Mouse (Mus musculus) forelimb bud, embryonic 11.5 days (tissue): ENCODE data around the gene Cep78.

Experiments
- DNase-seq: peaks from one replicate; pipeline ENCODE4 v3.0.0-alpha.2; 2012; ENCODE audit warnings: low read depth, low spot score

Cep78 gene

DNA sequence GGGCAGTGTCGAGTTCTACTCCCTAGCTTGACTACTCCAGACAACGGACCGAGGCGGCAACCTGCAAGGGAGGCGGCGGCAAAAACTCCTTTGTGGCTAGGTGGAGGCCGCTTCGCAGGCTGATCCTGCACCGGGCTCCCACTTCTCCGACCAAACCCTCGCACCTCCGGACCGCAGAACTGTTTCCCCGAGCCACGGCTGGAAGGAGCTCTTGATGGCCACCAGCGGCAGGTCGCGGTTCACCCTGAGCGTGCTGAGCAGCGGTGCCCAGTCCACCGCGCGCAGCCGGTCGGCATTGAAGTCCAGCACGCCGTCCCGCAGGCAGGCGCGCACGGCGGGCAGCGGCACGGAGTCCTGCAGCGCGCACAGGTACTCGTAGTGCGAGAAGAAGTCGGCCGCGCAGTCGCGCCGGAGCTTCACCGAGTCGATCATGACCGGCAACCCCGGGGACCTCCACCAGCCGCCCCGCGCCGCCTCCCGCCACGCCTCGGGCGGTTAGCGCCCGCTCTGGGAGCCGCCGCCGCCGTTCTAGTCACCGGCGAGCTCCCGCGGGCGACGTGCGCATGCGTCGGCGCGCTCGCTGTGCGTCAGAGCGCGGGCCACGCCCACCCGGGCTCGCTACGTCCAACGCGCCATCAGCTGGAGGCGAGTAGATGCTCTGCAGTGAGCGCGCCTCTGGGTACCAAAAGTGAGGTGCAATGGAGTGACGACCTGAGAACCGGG is at the start of gene Cep78:
Cep78 (minus strand) TSS at position 541 of the 723 bp plus-strand sequence.
- peak; percentile 93 for DNase-seq

DNA sequence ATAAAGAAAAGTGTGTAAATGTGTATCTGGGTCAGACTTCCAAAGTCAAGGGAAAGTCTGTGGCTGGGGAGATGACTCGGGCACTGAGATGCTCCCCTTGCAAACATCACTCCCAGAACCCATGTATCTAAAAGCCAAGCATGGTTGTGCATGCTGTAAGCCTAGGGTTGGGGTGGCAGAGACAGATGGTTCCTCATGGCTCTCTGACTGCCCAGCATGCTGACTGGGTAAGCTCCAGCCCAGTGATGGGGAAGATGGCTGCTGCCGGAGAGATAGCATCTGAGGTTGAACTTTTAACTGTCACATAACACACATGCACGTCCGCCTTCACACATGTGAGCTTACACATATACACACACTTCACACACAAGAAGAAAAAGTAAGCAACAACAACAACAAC is 46.5 kb upstream of the Cep78 start:
- no peak for DNase-seq

- DNase-seq, result peak; percentile 35
Measured at GRCm38 (mm10) chr19:16029253-16029771, 44.5 kb upstream of the Cep78 start.

DNA sequence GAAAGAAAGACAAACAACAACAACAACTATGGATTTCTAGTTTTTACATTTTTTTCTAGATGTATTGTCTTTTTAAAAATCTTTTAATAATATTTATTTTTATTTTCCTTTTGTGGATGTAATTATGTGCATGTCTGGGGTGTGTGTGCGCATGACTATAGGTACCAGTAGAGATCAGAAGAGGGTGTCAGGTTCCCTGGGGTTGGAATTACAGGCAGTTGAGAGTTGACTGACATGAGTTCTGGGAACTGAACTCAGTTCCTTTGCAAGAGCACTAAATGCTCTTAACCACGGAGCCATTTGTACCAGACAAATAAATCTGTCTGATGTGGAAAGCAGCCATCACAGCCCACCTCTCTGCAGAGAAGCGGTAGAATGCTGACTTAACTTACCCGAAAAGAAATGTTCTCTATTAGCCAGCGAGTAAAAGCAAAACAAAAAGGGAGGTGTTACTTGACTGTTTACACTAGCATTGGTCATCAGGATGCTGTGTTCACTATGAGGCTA is 44.0 kb upstream of the Cep78 start:
- no peak for DNase-seq

GRCm38 (mm10) chr19:16027876-16028670 is 43.3 kb upstream of the Cep78 start:
- no peak for DNase-seq

DNA sequence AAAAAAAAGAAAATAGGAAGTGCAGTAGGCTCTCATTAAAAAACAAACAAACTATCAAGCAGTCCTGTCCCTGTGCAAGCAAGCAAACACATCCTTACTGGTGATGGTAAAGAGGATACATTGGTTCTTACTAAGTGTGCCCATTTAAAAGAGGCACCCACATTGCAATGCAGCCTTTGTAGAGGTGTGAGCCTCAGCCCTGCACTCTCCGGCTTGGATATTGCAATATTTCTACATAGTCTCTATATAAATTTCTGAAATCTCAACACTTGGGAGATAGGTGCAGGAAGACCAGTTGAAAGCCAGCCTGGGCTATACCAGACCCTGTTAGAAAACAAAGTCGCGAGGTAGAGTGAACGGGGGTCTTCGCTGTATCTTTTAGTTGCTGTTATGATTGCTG is 41.5 kb upstream of the Cep78 start:
- no peak for DNase-seq

DNA sequence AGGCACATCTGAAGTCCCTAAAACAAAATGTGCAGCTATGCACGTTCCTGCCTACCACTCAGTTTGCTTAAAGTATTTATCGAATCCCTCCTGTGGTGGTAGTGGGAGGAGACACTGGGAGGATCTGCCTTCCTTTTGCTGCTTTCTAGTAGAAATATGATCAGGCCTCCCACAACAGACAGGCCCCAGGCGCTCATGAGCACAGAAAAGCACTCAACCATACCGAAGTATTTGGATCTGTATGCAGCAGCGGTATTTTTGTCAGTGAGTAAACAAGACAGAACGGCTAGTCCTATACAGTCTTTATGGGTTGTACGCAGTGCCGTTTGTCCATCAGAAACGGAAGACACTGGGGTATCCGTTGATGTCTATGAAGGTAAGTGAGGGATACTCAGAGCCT is 37.4 kb upstream of the Cep78 start:
- no peak for DNase-seq

- DNase-seq, result no peak
Measured at GRCm38 (mm10) chr19:16016171-16016570, 31.4 kb upstream of the Cep78 start.

- no peak for DNase-seq
Measured at GRCm38 (mm10) chr19:16015191-16015968, 30.6 kb upstream of the Cep78 start.

- no peak for DNase-seq
Measured at GRCm38 (mm10) chr19:16009746-16010337, 25.1 kb upstream of the Cep78 start.

DNA sequence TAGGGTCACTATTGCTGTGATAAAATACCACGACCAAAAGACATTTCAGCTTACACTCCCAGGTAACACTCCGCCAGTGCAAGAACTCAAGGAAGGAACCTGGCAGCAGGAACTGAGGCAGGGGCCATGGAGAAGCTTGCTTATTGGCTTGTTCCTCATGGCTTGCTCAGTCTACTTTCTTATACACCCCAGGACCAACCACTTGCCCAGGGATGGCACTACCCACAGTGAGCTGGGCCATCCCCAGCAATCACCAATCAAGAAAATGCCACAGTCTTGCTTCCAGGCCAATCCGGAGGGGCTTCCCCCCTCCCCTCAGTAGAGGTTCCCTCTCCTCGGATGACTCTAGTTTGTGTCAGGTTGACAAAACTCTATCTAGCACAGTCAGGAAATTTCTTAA is 24.3 kb upstream of the Cep78 start:
- no peak for DNase-seq

DNA sequence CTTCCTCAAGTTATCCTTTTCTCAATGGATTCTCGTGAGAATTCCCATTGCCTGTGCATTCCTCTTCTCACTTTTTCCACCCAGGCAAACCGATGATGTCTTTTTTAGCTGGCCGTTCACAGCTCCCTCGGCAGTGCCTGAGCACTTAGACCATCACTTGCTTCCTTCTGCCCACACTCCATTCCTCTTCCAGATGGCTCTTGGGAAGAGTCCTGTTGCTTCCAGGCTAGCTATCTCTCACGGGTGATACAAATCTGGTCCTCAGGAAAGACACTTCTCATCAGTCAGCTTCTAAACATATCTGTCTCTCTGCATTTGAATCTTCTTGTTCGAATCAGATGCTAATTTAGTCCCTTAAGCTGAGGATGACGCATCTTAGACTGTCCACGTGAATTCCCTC is 22.3 kb upstream of the Cep78 start:
- no peak for DNase-seq

- DNase-seq, result peak; percentile 77
Measured at GRCm38 (mm10) chr19:15998157-15998556, 13.4 kb upstream of the Cep78 start.

DNA sequence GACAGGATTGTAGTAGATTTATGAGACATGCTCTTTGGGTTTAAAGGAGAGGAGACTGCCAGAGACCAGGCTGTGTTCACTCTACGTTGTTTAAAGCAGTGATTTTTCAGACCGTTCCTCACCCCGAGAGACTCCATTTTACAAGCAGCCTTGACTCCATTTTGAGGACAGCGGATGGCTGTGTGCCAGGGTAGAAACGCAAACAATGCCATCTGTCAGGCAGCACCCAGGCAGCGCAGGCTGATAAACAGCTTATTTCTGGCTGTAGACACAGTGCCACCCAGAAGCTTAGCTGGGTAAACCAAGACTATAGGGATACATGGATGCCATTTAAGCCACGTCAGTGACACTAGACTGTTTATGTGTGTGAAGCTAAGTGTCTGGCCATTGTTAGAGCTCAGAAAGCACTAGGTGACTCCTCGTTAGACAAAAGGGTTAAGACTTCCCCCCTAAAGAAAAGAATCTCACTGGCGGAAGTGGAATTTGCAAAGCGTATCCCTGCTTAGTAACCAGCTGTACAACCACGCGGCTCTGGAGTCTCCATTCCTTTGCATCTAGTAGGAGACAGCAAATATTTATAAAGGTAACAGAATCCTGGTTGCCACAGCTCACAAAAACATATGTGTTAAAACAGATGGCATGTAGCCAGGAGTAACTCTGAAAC is 12.2 kb upstream of the Cep78 start:
- no peak for DNase-seq

DNA sequence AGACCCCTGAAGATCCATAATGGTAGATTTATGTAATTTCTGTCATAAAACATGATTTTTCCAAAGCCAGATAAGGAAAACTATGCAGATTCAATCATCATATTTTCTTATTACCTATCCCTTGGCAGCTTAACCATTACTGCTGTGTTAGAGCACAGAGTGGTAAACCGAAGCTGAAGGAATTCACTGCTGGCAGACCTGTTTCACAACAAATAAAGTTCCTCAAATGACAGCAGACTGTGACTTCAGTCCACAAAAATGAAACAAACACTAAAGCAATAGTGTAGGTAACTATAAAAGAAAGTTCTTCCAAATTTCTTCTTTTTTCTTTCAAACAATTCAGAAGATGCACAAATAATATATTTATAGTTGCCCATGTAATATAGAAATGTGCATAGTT is 5.3 kb upstream of the Cep78 start:
- no peak for DNase-seq

GRCm38 (mm10) chr19:15985172-15985713 is 454 bp upstream of the Cep78 start:
- DNase-seq, result no peak

GRCm38 (mm10) chr19:15983739-15984344 is 947 bp downstream of the Cep78 start:
- no peak for DNase-seq

GRCm38 (mm10) chr19:15982926-15983738 is 1.7 kb downstream of the Cep78 start:
- peak; percentile 27 for DNase-seq

DNA sequence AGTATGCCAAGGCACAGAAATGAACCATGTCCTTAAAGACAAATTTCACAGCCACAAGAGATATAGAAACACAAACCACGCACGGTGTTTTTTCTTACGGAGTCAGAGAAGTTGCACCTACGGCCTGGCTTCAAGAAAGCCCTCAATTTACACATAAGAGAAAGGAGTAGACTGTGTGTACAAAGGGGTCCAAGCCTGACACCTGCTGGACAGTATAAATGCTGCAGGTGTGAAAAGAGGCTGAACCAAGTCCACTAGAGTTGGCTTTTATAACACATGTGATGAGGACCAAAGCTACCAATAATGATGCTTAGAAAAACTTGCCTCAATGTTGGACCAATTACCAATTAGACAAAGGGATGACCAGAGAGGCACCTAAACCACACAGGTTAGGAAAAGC is 2.9 kb downstream of the Cep78 start:
- peak; percentile 73 for DNase-seq
